Mouse (Mus musculus) C2C12 (cell line): Measurements from ENCODE around the gene D13Ertd608e.

Experiments used
- CTCF ChIP-seq: IDR thresholded peaks from one replicate; pipeline ENCODE4 v1.5.1; 2011; ENCODE audit not compliant: control insufficient read depth, insufficient read depth, insufficient read length
- FOSL1 ChIP-seq: IDR thresholded peaks from one replicate; pipeline ENCODE4 v1.8.0; 2011; ENCODE audit warnings: mild to moderate bottlenecking, low read length; ENCODE audit not compliant: poor library complexity, insufficient read depth, severe bottlenecking
- MAX ChIP-seq: IDR thresholded peaks from one replicate; pipeline ENCODE4 v1.6.1; 2011; ENCODE audit warnings: mild to moderate bottlenecking, control low read depth
- MYOG ChIP-seq: IDR thresholded peaks from one replicate; pipeline ENCODE4 v1.6.1; 2011; ENCODE audit not compliant: control insufficient read depth, insufficient read length; ENCODE audit errors: extremely low read depth
- USF1 ChIP-seq: IDR thresholded peaks from one replicate; pipeline ENCODE4 v1.6.1; 2011; ENCODE audit warnings: low read depth, mild to moderate bottlenecking, control low read depth, moderate library complexity

- TF ChIP-seq CTCF (no peak), USF1 (no peak), FOSL1 (no peak), MAX (no peak), MYOG (no peak)
Observed at GRCm38 (mm10) chr13:119808937-119809336, 26.9 kb upstream of the D13Ertd608e start.
